ENCODE assay signal across 19 mouse cellular contexts in the genomic region with DNA sequence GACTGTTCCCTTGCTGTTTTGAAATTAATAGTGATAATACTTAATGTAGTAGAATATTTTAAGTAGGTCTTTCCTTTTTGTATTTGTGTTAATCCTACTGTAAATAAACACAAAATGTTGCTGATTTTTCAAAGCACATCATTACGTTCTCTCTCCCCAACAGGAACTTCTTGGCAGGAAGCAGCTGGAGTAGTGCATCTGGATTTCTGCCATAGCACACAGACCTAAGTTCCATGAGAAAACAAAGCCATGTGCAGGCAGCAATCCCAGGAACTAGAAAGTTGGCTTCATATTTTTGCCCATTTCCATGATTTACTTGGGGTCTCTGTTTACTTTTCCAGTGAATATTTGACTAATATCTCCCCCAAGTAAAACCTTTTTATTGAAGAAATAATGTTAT.
DNase-seq lines count a peak whose midpoint lies in the region; ATAC-seq lines count a peak whose summit lies in the region.
"Had no signal": no experiment of that assay in that cellular context is flagged by ENCODE, and none has a peak within 500 bp of the region (broad histone marks: within the 10 kb centered on the region; RNA-seq: fewer than 3 reads in every experiment).

No protein-coding gene starts in this region.

- H3K36me3 ChIP-seq in kidney, embryonic 16.5 days (ENCODE audit: insufficient read depth, low read length) = no peaks in the 10 kb centered on the region
- no peaks in the 10 kb centered on the region for H3K36me3 ChIP-seq in lung, embryonic 16.5 days (ENCODE audit: control insufficient read depth, insufficient read depth, low read length)

- no peak overlapping the region for H3K9ac ChIP-seq in kidney, embryonic 16.5 days (replicated peaks; ENCODE audit: low read length)
- H3K9ac ChIP-seq in lung, embryonic 16.5 days (ENCODE audit: low read length) = no peak overlapping the region
- H3K9ac ChIP-seq: forebrain, postnatal 0 days had no signal

- H3K4me3 ChIP-seq in kidney, embryonic 16.5 days (ENCODE audit: low read length) = no peak overlapping the region
- no peak overlapping the region for H3K4me3 ChIP-seq in lung, embryonic 16.5 days (ENCODE audit: low read length)
- H3K4me3 ChIP-seq: erythroblast, embryonic 14.5 days; myocyte had no signal

- H3K9me3 ChIP-seq in kidney, embryonic 16.5 days (ENCODE audit: low read length) = no peaks in the 10 kb centered on the region
- H3K9me3 ChIP-seq in lung, embryonic 16.5 days (ENCODE audit: control insufficient read depth, low read length) = no peaks in the 10 kb centered on the region

- DNase-seq in cerebellum, postnatal 10 days = peak; percentile 16 to 26
- DNase-seq in kidney, adult 18-20 months = no peak
- no peak for DNase-seq in lung, postnatal 4 days
- peak; percentile 3 for DNase-seq in lung, postnatal 36 days
- no peak for DNase-seq in left cerebral cortex, adult 11 months (ENCODE audit: low spot score)
- DNase-seq: adrenal gland, postnatal 25 days; cerebellum, postnatal 14 days; forebrain, postnatal 0 days; gastrocnemius, postnatal 14 days; kidney, postnatal 36 days; right cerebral cortex, adult 18-20 months; thymus, postnatal 14 days had no signal

- H3K4me2 ChIP-seq in kidney, embryonic 16.5 days (replicated peaks; ENCODE audit: low read depth, low read length) = no peak overlapping the region
- H3K4me2 ChIP-seq in lung, embryonic 16.5 days (ENCODE audit: low read depth, low read length) = no peak overlapping the region
- H3K4me2 ChIP-seq: midbrain, embryonic 11.5 days had no signal

- ATAC-seq in cerebellum, adult (ENCODE audit: insufficient number of reproducible peaks, low FRiP score, low TSS enrichment) = no peak
- peak; percentile 54; the same call in 1 of the 2 replicates for ATAC-seq in kidney, embryonic 16.5 days (ENCODE audit: low FRiP score, low TSS enrichment)
- ATAC-seq in lung, embryonic 16.5 days (ENCODE audit: low read depth) = peak; percentile 85
- ATAC-seq: forebrain, postnatal 0 days had no signal

- no peak overlapping the region for H3K27ac ChIP-seq in kidney, embryonic 16.5 days (ENCODE audit: low read length)
- no peak overlapping the region for H3K27ac ChIP-seq in lung, embryonic 16.5 days (ENCODE audit: low read length)
- H3K27ac ChIP-seq: stomach, postnatal 0 days had no signal

- H3K27me3 ChIP-seq in kidney, embryonic 16.5 days (ENCODE audit: insufficient read depth, low read length) = no peaks in the 10 kb centered on the region
- no peaks in the 10 kb centered on the region for H3K27me3 ChIP-seq in lung, embryonic 16.5 days (ENCODE audit: control insufficient read depth, insufficient read depth, low read depth, low read length)

- H3K4me1 ChIP-seq in kidney, embryonic 16.5 days (ENCODE audit: insufficient read depth, low read length) = no peaks in the 10 kb centered on the region
- H3K4me1 ChIP-seq in lung, embryonic 16.5 days (replicated peaks; ENCODE audit: control insufficient read depth, insufficient read depth, low read length) = no peaks in the 10 kb centered on the region

- 54% methylated on average over 1 of the region's 1 CpGs for WGBS in kidney, embryonic 16.5 days
- 24% methylated on average over 1 of the region's 1 CpGs for WGBS in lung, embryonic 16.5 days

Comparison
In these comparisons a context has a peak if more than half of its experiments do, and no peak if none do; other contexts are left out.
1. DNase-seq: peak in cerebellum, postnatal 10 days (2 of 2) and lung, postnatal 36 days (single experiment); none in kidney, adult 18-20 months (single experiment), lung, postnatal 4 days (0 of 2) and left cerebral cortex, adult 11 months (single experiment).